Mouse (Mus musculus) bone marrow, adult 2 months (tissue): ENCODE results near the gene Amz1.

ENCODE experiments used
- CTCF ChIP-seq: fragments of 200-500 bp; IDR thresholded peaks from 2 replicates; pipeline ENCODE4 v1.5.1; 2011; ENCODE audit warnings: low read length, control low read depth; ENCODE audit not compliant: control insufficient read depth, insufficient read depth
- POLR2A ChIP-seq: fragments of 200-500 bp; IDR thresholded peaks from 2 replicates; pipeline ENCODE4 v1.6.1; 2011; ENCODE audit warnings: low read depth, mild to moderate bottlenecking, control low read depth, low read length, borderline replicate concordance; ENCODE audit not compliant: control insufficient read depth

GRCm38 (mm10) chr5:140677137-140677536 is 46.8 kb upstream of the Amz1 start:
- TF ChIP-seq POLR2A: no peak
- no peak for TF ChIP-seq CTCF
